Mouse (Mus musculus): ENCODE measurements around the gene Zfp568. TPM values are rescaled to one million over a fixed set of nuclear protein-coding genes. Genes with fewer than 3 reads are reported as not detected.
"Not testable (repeated sequence)": the region's sequence is repeated elsewhere in the genome, so short reads cannot be mapped to it uniquely, and the experiment has no call there.

The Zfp568 gene
- total RNA-seq (2021), result 10 to 100 TPM; 22.0 to 22.7 TPM

DNA sequence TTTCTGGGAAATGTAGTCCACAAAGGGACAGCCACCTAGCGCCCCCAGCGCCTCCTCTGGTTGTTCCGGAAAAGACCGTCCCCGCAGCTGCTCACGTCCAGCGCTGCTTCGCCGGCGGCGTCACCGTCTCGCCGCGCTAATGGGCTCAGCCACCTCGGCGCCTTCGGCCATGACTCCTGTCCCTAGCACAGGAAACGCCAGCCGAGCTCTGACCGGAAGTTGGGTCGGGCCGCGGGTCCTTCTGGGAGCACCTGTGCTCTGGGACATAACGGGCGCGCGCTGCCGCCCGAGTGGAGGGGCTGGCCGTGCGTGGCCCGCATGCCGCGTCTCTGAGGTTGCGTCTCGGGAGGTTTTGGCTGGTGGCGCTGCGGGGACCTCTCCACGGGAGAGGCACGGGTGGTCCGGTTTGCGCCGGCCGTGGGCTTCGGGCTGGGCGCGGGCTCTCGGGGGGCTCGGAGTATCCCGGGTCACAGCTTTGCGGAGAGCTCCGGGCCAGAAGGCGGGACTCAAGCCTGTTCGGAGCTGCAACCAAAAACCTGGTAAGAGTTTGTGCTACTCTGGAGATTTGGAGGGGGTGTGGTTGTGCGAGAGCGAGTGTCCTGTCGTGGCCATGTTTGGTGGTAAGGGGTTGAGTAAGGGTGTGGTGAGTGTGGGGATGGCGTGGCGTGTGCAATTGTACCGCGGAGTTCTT lies at the start of gene Zfp568:
TSS of gene Zfp568 (plus strand) at position 266 of the 691 bp plus-strand sequence.
- intact Hi-C loops (cut with DNase I), result loop anchor here (2.0 to 5.0 kb wide), 4 partner anchors 21 to 132 kb away; partner anchors contain the start of genes Zfp383, Zfp74 and Zfp940

DNA sequence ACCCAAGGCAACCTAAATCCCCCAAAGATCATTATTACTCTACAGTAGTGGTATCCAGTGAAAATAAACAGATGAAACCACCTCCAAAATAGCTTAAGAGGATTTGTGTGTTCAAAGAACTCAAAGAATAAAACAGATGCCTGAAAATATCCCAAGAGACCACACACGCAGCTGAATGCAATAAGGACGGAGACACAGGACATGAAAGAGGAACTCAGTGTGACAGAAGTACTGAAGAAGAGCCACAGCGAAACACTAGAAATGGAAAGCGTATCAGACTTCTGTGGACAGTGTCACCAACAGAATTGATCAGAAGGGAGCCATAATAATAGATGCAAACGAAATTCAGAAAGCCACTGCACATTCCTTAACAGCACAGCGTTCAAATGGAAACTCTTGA lies 44.9 kb upstream of the Zfp568 start:
- DNase-seq, result no peak
- intact Hi-C loops (cut with DNase I), result no loop called here

More for the DNA sequence above, at the start of gene Zfp568:
- peak; percentile 90 to 93 for DNase-seq

DNA sequence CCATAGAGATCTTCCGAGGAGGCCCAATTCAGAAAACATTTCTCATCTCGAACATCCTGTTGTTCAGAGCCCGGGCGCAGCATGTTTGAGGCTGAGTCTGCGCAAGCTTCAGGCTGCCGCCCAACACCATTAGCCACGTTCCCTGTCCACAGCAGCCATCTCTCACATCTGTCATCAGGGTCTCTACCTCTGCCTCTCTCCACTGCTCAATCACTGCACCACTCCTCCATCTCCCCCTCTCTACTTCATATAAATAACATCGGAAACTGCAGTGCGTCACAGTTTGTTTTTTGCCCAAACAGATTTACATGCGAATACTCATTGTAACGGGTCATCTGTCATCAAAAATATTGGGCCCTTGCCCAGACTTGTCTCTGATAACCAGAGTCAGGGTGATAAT lies 42.7 kb upstream of the Zfp568 start:
- DNase-seq, result no peak

DNA sequence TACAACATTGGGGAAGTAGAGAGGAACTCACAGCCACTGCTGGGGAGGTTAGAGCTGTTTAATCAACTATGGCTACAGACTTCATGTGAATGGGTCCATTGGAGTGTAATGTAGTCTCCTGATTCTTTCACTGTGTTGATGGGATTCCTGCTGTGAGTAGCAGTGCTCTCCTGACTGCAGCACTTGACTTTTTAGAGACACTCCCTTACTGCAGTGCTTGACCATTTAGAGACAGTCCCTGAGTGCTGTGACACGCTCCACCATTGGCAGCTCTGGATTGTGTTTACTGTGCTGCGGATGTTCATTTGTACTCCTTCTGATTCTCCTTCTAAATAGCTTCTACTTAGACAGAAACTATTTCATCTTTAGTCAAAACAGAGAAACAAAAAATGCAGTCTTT lies 41.0 kb upstream of the Zfp568 start:
- DNase-seq, result no peak
- intact Hi-C loops (cut with DNase I), result no loop called here

More for the DNA sequence above, 42.7 kb upstream of the Zfp568 start:
- intact Hi-C loops (cut with DNase I), result no loop called here

DNA sequence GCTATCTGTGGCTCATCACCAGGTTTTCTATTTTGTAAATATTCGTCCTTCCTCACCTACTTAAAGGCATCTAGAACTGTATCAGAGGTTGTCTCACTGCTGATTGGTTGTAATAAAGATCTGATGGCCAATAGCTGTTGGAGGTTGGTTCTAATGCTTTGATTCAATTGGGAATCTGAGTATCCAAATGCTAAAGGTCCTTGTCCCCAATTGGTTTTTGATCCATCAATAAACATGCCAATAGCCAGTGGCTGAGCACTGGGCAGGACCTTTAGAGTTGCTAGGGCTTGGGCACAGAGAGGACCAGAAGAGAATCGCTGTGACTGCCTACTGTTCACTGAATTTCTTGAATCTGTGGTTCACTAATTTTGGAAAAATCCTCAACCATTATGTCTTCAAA lies 40.0 kb upstream of the Zfp568 start:
- intact Hi-C loops (cut with DNase I), result no loop called here
- DNase-seq, result no peak

DNA sequence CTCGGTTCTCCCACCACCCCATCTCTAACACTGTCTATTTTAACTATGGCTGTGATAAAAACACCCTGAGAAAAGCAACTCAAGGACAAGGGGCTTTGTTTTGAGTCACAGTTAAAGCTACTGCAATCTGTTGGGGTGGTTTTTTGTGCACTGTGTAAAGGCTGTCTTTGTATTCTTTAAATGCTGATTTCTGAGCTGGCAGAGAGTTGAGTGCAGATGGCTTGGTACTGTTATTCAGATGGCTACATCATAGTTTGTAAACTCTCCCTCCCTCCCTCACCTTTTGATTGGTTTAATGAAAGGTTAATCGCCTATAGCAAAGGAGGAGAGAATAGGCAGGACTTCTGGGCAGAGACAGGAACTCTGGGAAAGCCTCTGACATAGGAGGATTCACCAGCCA lies 39.6 kb upstream of the Zfp568 start:
- intact Hi-C loops (cut with DNase I), result no loop called here
- DNase-seq, result no peak

DNA sequence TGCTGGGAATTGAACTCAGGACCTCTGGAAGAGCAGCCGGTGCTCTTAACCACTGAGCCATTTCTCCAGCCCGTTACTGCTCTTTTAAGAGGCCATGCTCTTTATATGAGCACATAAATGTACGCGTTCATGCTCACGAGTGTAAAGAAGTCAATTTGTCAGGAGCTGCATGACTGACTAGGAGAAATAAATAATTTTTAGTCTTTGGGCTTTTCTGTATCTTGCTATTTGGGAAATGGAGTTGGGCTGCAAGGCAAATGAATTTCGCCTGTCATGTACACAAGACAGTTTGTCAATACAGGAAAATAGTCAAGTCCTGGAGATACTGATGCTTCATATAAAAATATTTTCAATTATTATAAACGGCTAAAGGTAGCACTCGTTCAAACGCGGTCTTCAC lies 30.7 kb upstream of the Zfp568 start:
- intact Hi-C loops (cut with DNase I), result loop anchor here (5.0 kb wide), 1 partner anchor 136 kb away; the partner anchor contains the start of gene Zfp790
- DNase-seq, result no peak

DNA sequence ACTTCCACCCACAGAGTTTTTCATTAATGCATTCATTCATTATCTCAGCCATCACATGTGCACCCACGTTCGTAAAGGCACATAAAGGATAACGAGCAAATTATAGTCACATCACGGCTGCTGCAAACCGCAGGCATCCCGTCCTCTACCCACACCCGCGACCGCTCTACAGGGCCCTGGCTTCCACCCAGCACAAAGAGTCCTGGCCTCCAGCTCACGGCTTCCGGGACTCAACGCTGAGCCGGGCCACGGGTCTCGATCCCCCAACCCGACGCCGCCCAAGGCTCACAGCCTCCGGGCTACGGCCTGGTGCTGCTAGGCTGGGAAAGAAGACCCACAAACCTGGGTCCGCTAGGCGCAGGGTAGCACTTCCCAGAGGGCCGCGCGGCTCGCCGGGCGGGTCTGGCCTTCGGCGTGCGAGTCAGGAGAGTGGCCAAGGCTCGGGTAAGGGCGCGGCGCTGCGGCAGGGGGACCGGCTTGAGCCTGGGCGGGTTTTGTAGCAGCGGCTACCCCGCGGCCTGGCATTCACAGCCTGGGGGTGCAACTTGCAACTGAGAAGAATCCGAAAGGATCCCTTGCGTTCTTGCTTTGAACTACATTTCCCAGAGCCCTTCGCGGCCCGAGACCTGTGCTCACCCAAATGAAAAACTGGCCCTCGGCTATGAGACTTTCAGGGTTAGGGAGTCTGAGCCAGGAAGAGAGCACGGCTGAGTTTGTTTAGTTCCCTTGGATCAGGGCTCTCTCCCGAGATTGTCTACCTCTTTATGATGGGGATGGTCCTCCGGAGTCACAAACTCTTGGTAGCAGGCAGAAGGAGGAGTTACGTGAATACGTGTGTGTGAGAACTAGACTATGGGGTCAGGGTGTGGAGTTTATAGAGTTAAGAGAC lies 30.0 kb upstream of the Zfp568 start, which contains the start of gene Zfp74:
TSS of gene Zfp74 (minus strand) at position 577 of the 889 bp plus-strand sequence.
- DNase-seq, result peak; percentile 73 to 84

DNA sequence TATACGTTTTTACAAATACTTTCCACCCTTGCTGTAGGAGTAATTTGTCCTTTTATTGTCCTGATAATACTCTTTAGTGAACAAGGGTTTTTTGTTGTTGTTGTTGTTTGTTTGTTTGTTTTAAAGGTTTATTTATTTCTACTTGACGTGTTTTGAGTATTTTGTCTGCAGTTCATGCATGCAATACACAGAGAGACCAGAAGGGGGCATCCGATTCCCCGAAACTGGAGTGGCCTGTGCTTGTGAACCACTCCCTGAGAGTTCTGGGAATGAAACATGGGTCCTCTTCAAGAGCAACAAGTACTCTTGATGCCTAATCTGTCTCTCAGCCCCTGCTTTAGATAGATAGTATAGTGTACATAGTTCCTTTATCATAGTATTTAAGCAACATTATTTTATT lies 29.0 kb upstream of the Zfp568 start:
- peak; percentile 26 to 53 for DNase-seq
- intact Hi-C loops (cut with DNase I), result loop anchor here (2.0 to 5.0 kb wide), 3 partner anchors 28 to 137 kb away; partner anchors contain the start of genes Zfp383, Zfp568 and Zfp790

More for the DNA sequence above, 30.0 kb upstream of the Zfp568 start, which contains the start of gene Zfp74:
- intact Hi-C loops (cut with DNase I), result loop anchor here (2.0 to 5.0 kb wide), 3 partner anchors 29 to 136 kb away; partner anchors contain the start of genes Zfp383, Zfp568 and Zfp790

DNA sequence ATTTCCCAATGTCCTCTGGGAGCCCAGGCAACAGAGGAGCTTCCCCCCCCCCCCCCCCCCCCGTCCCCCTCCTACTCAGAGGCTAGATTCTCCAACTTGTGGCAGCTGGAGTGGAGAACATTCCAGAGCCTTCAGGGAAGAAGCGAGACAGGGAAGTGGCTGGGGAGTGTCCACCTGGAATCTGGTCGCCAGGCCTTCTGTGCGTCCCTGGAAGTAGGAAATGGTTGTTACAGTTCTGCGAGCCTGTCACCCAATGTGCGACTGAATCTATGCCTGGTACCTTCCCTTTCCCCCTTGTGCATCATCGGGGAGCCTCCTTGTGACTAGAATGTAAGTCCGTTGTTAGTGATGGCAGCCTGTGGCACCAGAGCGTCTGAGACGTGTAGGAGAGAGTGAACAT lies 27.5 kb upstream of the Zfp568 start:
- intact Hi-C loops (cut with DNase I), result no loop called here
- DNase-seq, result no peak

DNA sequence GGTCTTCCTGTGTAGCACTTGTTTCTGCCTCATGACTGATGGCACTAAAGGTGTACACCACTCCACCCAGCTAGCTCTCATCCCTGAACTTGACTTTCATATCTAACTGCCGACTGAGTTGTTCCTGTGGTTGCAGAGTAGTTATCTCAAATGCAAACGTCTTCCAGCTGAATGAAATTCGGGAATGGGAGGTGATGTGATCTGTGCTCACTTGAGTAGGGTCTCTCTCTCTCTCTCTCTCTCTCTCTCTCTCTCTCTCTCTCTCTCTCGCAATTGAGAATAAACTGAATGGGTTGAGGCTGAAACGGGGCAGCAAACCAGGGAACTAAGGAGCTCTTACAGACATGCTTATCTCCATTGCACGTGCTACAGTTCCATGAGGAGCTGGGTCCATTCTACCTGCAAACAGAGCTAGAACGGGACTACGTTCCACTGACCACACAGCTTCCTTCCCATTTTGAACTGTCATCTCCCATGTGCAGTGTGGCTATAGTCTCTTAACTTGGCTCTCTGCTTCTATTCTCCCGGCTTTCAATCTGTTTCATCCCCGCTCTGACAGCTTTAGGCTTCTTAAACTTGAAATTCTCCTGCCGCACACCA lies 25.5 kb upstream of the Zfp568 start:
- intact Hi-C loops (cut with DNase I), result no loop called here
- DNase-seq, result no peak

DNA sequence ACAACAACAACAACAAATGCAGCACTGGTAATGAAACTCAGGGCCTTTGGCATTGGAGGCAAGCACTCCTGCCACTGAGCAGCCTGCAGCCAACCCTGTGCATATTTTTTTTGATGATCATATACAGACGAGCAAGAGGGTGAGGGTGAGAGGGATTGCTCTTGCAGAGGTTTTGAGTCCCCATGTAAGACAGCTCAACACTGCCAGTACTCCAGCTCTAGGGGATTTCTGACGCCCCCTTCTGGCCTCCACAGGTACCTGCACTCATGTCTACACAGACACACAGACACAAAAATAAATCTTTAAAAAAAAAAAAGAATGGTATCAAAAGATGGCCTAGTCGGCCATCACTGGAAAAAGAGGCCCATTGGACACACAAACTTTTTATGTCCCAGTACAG lies 24.8 kb upstream of the Zfp568 start:
- intact Hi-C loops (cut with DNase I), result no loop called here
- DNase-seq, result no peak

DNA sequence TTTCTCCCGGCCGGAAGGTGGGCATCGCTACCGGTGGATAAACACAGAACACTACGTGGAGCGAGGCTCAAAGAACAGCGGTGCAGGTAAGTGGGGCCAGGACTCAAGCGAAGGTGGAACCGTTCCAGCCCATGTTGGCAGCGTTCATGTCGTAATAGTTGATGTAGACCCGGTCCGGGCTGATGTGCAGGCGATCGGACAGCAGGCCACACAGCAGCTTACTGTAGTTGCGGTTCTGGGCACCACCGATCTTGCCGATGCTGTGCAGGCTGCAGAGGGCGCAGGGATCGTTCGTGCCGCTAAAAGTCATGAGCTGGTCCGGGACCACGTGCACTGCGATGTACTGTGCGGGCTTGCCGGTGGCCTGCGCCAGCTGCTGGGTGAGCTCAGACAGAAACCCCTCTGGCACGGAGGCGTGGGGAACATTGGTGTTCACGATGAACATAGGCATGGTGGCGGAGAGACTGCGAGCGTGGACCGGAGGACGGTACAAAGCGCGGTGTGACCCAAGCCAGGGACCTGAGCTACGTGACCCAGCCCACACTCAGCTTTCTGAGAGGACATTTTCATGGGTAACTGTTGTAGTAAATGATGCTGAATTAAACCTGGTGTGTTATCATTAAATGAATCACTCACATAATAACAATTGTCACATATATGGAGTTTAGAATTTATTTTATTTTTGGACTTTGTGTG lies 18.5 kb upstream of the Zfp568 start:
- DNase-seq; intact Hi-C loops (cut with DNase I): not testable (repeated sequence)

DNA sequence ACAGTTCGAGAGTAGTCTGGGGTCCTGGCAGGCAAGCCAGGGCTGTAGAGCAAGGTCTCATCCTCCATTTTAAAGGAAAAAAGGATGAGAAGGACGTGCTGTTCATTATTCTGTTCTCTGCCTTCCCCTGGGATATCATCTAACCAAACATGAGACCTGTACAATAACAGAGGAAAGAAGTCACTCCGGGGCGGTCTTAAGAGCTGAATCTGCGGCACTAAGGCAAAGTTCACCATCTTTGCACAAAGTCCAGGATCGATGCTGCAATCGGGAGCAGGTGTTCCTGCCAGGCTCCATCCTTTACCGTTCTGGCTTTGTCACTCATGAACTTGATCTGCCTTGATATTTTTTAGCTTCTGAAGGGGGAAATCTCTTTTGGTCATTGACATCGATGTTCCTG lies 13.1 kb upstream of the Zfp568 start:
- intact Hi-C loops (cut with DNase I), result no loop called here
- DNase-seq, result no peak

DNA sequence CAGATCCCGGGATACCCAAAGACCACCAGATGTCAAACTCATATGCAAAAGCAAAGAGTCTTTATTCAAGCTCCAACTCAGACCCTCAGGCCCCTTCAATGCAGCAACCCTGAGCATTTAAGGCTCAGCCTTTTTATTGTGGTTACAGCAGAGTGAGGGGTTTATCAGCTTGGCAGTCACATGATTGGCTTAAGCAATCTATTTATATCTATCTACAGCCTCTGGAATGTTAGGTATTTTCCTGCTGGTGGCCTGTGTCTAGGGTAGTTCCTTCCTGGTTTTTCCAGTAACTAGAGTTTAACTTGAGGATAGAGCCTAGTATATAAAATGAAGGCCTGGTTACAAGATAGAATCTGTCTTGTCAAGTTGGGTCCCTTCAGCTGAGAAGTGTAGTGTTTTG lies 3.0 kb upstream of the Zfp568 start:
- DNase-seq, result no peak
- intact Hi-C loops (cut with DNase I), result loop anchor here (5.0 kb wide), 1 partner anchor 128 kb away; the partner anchor contains the start of gene Zfp940

DNA sequence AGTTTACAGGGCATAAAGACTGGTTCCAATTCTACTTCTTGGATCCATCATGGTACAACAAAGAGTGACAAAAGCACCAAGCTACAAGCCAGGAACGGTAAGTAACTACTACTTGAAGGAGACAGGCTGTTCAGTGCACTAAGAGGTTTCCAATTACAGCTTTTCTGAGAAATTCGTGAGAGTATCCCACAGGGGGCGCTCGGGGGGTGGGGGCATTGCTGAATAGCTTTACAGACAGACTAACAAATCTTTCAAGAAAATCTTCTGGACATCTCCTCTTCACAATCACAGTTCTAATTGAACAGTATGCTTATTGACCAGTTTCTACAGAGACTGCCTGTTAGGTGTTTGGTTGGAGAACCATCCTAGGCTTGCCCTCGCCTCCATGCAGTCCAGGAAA lies 2.3 kb upstream of the Zfp568 start:
- intact Hi-C loops (cut with DNase I), result loop anchor here (5.0 kb wide), 1 partner anchor 129 kb away; the partner anchor contains the start of gene Zfp940
- DNase-seq, result no peak

DNA sequence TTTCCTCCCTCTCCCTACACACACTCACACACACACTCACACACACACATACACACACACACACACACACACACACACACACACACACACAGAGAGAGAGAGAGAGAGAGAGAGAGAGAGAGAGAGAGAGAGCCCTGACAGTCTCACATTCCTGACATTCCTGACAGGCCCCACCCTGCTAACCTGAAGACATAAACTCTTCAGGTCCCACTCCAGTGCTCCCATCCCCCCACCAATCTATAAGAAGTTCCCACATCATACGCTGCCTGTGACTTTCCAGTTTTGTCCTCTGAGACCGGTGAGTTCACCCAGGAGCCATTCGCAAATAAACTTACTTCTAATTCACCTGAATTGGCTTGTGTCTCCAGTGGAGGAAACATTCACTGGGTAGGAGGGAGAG lies 1.9 kb upstream of the Zfp568 start:
- DNase-seq, result no peak
- intact Hi-C loops (cut with DNase I), result loop anchor here (2.0 to 5.0 kb wide), 3 partner anchors 27 to 130 kb away; partner anchors contain the start of genes Zfp383, Zfp74 and Zfp940

DNA sequence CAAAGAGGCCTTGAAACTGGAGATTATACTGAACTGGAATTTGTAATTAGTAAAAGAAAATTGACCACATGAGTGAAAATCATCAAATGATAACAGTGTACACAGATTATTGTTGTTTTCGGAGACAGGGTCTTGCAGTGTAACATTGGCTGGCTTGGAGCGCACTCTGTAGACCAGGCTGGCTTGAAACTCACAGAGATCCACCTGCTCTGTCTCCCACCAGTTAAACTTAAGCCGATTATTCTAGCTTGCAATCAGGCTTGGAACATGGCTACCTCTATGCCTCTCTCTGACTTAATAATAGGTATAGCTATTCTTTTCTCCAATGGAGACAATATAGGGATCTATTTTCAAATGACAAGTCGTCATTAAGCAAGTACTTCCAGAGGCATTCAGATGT lies 1.4 kb upstream of the Zfp568 start:
- intact Hi-C loops (cut with DNase I), result loop anchor here (2.0 to 5.0 kb wide), 3 partner anchors 28 to 130 kb away; partner anchors contain the start of genes Zfp383, Zfp74 and Zfp940

DNA sequence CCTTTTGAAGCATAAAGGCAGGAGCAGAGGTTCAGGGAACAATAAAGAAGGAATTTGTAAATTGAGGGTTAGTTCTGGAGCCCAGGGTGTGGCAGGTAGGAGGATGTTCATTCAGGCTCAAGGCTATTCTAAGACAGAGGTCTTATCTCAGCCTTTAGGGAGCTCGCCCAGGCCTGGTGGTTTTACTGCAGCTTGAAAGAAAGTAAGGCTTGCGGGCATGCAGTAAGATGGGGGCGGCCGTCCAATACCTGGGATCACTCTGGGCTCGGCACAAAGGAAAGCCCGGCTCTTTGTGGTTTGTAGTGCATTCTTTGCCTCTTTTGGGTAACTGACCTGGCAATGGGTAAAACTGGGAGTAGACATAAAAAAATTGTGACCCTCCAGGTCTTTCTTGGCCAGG lies 824 bp upstream of the Zfp568 start:
- DNase-seq, result peak in 1 of 2 experiments; percentile 28
- intact Hi-C loops (cut with DNase I), result loop anchor here (2.0 to 5.0 kb wide), 3 partner anchors 28 to 131 kb away; partner anchors contain the start of genes Zfp383, Zfp74 and Zfp940

More for the DNA sequence above, 1.4 kb upstream of the Zfp568 start:
- DNase-seq, result no peak

DNA sequence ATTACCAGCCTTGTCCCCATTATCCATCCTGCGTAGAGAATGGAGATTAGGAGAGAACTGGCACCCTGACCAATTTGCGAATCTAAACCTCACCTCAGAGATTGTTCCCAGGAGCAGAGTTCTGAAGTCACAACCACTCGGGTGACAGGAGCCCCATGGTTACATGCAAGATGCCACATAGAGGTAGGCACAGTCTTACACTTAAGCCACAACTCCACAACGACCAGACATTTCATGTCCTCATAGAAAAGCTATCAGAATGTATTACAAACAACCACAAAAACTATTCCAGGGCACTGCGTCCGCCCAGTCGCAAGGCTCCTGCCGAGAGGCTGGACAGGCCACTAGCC lies 440 bp upstream of the Zfp568 start:
- DNase-seq, result no peak
- intact Hi-C loops (cut with DNase I), result loop anchor here (2.0 to 5.0 kb wide), 3 partner anchors 29 to 131 kb away; partner anchors contain the start of genes Zfp383, Zfp74 and Zfp940
